Mouse (Mus musculus) lung, embryonic 16.5 days (tissue): Measurements from ENCODE around the gene Cep85l. TPM values are rescaled to one million over a fixed set of nuclear protein-coding genes. Genes with fewer than 3 reads are reported as not detected.

Experiments
- ATAC-seq: fragments of 200-750 bp; cut with Nextera tagmentation; 2 replicates; pipeline ENCODE4 v1.8.0; 2017; ENCODE audit warnings: low read depth, mild to moderate bottlenecking, moderate library complexity
- H3K27ac ChIP-seq: fragments of 300-500 bp; sonication (generic); 2 replicates; pipeline ENCODE4 v1.5.1; 2014; ENCODE audit warnings: mild to moderate bottlenecking, control low read depth, low read length
- H3K27me3 ChIP-seq: fragments of 300-500 bp; sonication (generic); 2 replicates; pipeline ENCODE4 v1.6.1; 2014; ENCODE audit warnings: low read depth, low read length, mixed read lengths; ENCODE audit not compliant: control insufficient read depth, insufficient read depth
- H3K36me3 ChIP-seq: fragments of 300-500 bp; sonication (generic); 2 replicates; pipeline ENCODE4 v1.6.1; 2014; ENCODE audit warnings: low read length; ENCODE audit not compliant: control insufficient read depth, insufficient read depth
- H3K4me1 ChIP-seq: fragments of 300-500 bp; sonication (generic); replicated peaks from 2 replicates; pipeline ENCODE4 v1.6.1; 2014; ENCODE audit warnings: low read length, mixed read lengths; ENCODE audit not compliant: control insufficient read depth, insufficient read depth
- H3K4me2 ChIP-seq: fragments of 300-500 bp; sonication (generic); 2 replicates; pipeline ENCODE4 v1.6.1; 2014; ENCODE audit warnings: low read depth, low read length, control low read depth
- H3K4me3 ChIP-seq: fragments of 300-500 bp; sonication (generic); 2 replicates; pipeline ENCODE4 v1.5.1; 2014; ENCODE audit warnings: mild to moderate bottlenecking, low read length, control low read depth
- H3K9ac ChIP-seq: fragments of 300-500 bp; sonication (generic); 2 replicates; pipeline ENCODE4 v1.6.1; 2014; ENCODE audit warnings: low read length, control low read depth
- H3K9me3 ChIP-seq: fragments of 300-500 bp; sonication (generic); 2 replicates; pipeline ENCODE4 v1.6.1; 2016; ENCODE audit warnings: low read length; ENCODE audit not compliant: control insufficient read depth
- WGBS: fragments of 180-500 bp; shearing (Covaris S2); extraction: QIAGEN DNeasy Blood & Tissue Kit; methylation state at CpG from one replicate; pipeline ENCODE4 v1.1.7; 2014; 5-methylcytosine and 5-hydroxymethylcytosine counted together
- polyA plus RNA-seq: library from polyadenylated mRNA; unstranded; fragments of >200 nt; fragmentation: Nextera tagmentation; extraction: Ambion mirVana; gene quantifications from 2 replicates; pipeline ENCODE4 v1.2.1, GENCODE M21; 2015

Gene Cep85l
- 5.4 and 5.5 TPM in 2 replicates for polyA plus RNA-seq

DNA sequence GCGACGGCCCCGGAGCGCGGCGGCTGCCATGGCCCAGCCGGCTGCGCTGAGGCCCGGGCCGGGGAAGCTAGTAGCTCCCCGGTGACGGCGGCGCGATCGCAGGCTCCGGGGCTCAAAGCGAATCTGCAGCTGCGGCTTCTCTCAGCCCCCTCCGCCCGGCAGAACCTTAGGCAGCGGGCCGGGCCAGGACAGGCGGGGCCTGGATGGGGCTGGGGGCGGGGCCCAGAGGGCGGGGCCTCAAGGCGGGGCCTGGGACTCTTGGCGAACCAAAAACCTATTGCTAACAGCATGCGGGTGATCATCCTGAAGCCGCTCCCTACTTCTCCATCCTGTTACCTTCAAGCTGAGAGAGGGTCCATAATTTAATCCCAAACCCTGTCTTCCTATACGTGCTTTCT lies at the start of gene Cep85l:
TSS of gene Cep85l (minus strand) at position 239 of the 398 bp plus-strand sequence.
- no peaks in the 10 kb centered on the region for H3K36me3 ChIP-seq
- peak within 1 kb of the TSS; percentile 96 for H3K27ac ChIP-seq
- no peaks in the 10 kb centered on the region for H3K9me3 ChIP-seq
- 0% methylated on average over 30 of the region's 31 CpGs for WGBS
- H3K4me3 ChIP-seq: peak within 1 kb of the TSS; percentile 77
- H3K4me1 ChIP-seq: peaks cover 10% of the 10 kb centered on the region; the same call in 1 of the 2 replicates
- ATAC-seq: peak; percentile 100
- H3K4me2 ChIP-seq: peak within 1 kb of the TSS; percentile 68
- no peaks in the 10 kb centered on the region for H3K27me3 ChIP-seq
- peak within 1 kb of the TSS; percentile 91 for H3K9ac ChIP-seq

- Histone ChIP-seq H3K9me3 (no peaks in the 10 kb centered on the region), H3K9ac (no peak overlapping the region), H3K4me2 (no peak overlapping the region), H3K36me3 (no peaks in the 10 kb centered on the region), H3K27ac (no peak overlapping the region), H3K4me3 (no peak overlapping the region), H3K27me3 (no peaks in the 10 kb centered on the region), H3K4me1 (peaks cover 19% of the 10 kb centered on the region; the same call in 1 of the 2 replicates)
- 44% methylated on average over 7 of the region's 7 CpGs for WGBS
- ATAC-seq: peak; percentile 63; the same call in 1 of the 2 replicates
Measured at GRCm38 (mm10) chr10:53428695-53429447, 49.1 kb upstream of the Cep85l start.

DNA sequence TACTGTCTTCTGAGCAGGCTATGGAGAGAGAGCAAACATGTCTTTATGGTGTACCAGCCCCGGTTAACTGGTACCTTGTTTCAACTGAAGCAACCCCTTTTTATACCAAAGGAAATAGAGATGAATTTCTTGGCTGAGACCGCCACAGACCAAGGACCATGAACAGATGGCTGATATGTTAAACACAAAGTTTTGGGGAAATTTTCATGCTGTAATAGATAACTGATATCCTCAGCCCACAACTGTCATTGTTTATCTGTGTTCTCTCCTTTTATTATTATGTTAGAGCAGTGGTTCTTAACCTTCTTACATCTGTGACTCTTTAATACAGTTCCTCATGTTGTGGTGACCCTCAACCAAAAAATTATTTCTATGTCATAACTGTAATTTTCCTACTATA lies 46.8 kb upstream of the Cep85l start:
- WGBS: 79% methylated on average over 2 of the region's 2 CpGs

GRCm38 (mm10) chr10:53423091-53423490 lies 43.3 kb upstream of the Cep85l start:
- no peaks in the 10 kb centered on the region; the same call in 1 of the 2 replicates for H3K4me1 ChIP-seq
- H3K27me3 ChIP-seq: no peaks in the 10 kb centered on the region
- no peaks in the 10 kb centered on the region for H3K9me3 ChIP-seq
- H3K27ac ChIP-seq: no peak overlapping the region
- no peak overlapping the region for H3K9ac ChIP-seq
- no peak overlapping the region for H3K4me3 ChIP-seq
- 97% methylated on average over 1 of the region's 1 CpGs for WGBS
- no peak overlapping the region for H3K4me2 ChIP-seq
- ATAC-seq: no peak
- H3K36me3 ChIP-seq: no peaks in the 10 kb centered on the region

More for the DNA sequence above, 46.8 kb upstream of the Cep85l start:
- no peaks in the 10 kb centered on the region for H3K36me3 ChIP-seq
- H3K4me1 ChIP-seq: peaks cover 13% of the 10 kb centered on the region; the same call in 1 of the 2 replicates
- no peaks in the 10 kb centered on the region for H3K27me3 ChIP-seq
- no peak overlapping the region for H3K27ac ChIP-seq
- H3K9ac ChIP-seq: no peak overlapping the region
- ATAC-seq: no peak
- no peak overlapping the region for H3K4me2 ChIP-seq
- no peaks in the 10 kb centered on the region for H3K9me3 ChIP-seq
- H3K4me3 ChIP-seq: no peak overlapping the region

GRCm38 (mm10) chr10:53422206-53422605 lies 42.5 kb upstream of the Cep85l start:
- Histone ChIP-seq H3K9ac (no peak overlapping the region), H3K9me3 (no peaks in the 10 kb centered on the region), H3K4me3 (no peak overlapping the region), H3K36me3 (no peaks in the 10 kb centered on the region), H3K27ac (peak overlapping the region; percentile 69), H3K4me2 (no peak overlapping the region), H3K4me1 (no peaks in the 10 kb centered on the region; the same call in 1 of the 2 replicates), H3K27me3 (no peaks in the 10 kb centered on the region)
- 31% methylated on average over 1 of the region's 1 CpGs for WGBS
- peak; percentile 86 for ATAC-seq

GRCm38 (mm10) chr10:53421613-53422012 lies 41.9 kb upstream of the Cep85l start:
- no peak overlapping the region for H3K9ac ChIP-seq
- WGBS: 64% methylated on average over 6 of the region's 6 CpGs
- H3K9me3 ChIP-seq: no peaks in the 10 kb centered on the region
- H3K27ac ChIP-seq: peak overlapping the region; percentile 69
- ATAC-seq: no peak
- H3K4me2 ChIP-seq: no peak overlapping the region
- no peak overlapping the region for H3K4me3 ChIP-seq
- H3K36me3 ChIP-seq: no peaks in the 10 kb centered on the region
- H3K4me1 ChIP-seq: peaks cover 4% of the 10 kb centered on the region; the same call in 1 of the 2 replicates
- H3K27me3 ChIP-seq: no peaks in the 10 kb centered on the region

- no peak for ATAC-seq
- Histone ChIP-seq H3K4me3 (no peak overlapping the region), H3K9ac (no peak overlapping the region)
Measured at GRCm38 (mm10) chr10:53420069-53420468, 40.3 kb upstream of the Cep85l start.

DNA sequence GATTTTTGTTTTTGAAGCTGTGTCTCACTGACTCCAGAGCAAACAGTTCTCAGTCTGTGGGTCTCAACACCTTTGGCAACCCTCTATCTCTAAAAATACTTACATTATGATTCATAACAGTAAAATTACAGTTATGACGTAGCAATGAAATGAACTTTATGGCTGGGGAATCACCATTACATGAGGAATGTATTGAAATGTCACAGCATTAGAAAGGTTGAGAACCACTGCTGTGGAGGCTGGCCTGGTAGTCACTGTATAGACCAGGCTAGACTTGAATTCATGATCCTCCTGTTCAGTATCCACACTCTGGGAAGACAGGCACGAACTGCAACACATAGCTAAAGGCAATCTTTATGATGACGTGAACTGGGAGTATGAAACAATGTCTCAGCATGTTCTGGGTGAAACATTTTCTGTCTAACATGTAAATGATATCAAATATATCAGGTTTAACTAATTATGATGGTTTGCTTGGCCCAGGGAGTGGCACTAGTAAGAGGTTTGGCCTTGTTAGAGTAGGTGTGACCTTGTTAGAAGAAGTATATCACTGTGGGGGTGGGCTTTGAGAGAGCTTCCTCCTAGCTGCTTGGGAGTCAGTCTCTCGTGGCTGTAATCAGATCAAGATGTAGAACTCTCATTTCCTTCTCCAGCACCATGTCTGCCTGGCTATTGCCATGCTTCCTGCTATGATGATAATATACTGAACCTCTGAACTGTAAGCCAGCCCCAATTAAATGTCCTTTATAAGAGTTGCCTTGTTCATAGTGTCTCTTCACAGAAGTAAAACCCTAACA lies 39.6 kb upstream of the Cep85l start:
- WGBS: 62% methylated on average over 4 of the region's 4 CpGs
- no peak overlapping the region for H3K27ac ChIP-seq
- H3K36me3 ChIP-seq: no peaks in the 10 kb centered on the region
- H3K4me2 ChIP-seq: no peak overlapping the region
- no peak for ATAC-seq
- no peaks in the 10 kb centered on the region for H3K27me3 ChIP-seq
- no peak overlapping the region for H3K4me3 ChIP-seq
- H3K4me1 ChIP-seq: peaks cover 16% of the 10 kb centered on the region
- H3K9me3 ChIP-seq: no peaks in the 10 kb centered on the region
- no peak overlapping the region for H3K9ac ChIP-seq

More at GRCm38 (mm10) chr10:53420069-53420468, 40.3 kb upstream of the Cep85l start:
- Histone ChIP-seq H3K27me3 (no peaks in the 10 kb centered on the region), H3K4me2 (no peak overlapping the region), H3K4me1 (peaks cover 13% of the 10 kb centered on the region; the same call in 1 of the 2 replicates), H3K9me3 (no peaks in the 10 kb centered on the region), H3K36me3 (no peaks in the 10 kb centered on the region), H3K27ac (no peak overlapping the region)

DNA sequence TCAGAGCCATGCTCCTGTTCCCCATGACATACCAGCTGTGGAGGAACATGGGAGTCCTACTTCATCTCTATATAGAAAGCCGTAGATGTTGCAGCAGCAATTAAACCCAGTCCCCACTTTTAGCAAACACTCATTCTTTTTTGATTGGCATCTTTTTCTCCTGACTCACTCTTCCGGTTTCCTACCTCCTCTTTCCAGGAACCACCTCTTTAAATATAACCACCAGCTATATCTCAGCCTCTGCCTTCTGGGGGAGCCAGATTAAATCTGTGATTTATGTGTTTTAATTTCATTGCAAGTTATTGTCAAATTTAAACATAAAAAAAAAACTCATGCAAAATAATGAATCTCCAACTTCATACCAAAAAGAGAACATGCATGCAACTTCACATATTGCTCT lies 37.3 kb upstream of the Cep85l start:
- H3K36me3 ChIP-seq: no peaks in the 10 kb centered on the region
- 36% methylated on average over 2 of the region's 2 CpGs for WGBS
- no peak for ATAC-seq

More for the DNA sequence above, 37.3 kb upstream of the Cep85l start:
- Histone ChIP-seq H3K4me1 (peaks cover 22% of the 10 kb centered on the region), H3K9ac (no peak overlapping the region), H3K4me2 (no peak overlapping the region), H3K4me3 (no peak overlapping the region), H3K27me3 (no peaks in the 10 kb centered on the region), H3K9me3 (no peaks in the 10 kb centered on the region), H3K27ac (0 out of 2 replicates have a peak overlapping the region, but pooled peaks have one; percentile 1)
